ENCODE assay signal across 14 mouse cellular contexts in the genomic region with DNA sequence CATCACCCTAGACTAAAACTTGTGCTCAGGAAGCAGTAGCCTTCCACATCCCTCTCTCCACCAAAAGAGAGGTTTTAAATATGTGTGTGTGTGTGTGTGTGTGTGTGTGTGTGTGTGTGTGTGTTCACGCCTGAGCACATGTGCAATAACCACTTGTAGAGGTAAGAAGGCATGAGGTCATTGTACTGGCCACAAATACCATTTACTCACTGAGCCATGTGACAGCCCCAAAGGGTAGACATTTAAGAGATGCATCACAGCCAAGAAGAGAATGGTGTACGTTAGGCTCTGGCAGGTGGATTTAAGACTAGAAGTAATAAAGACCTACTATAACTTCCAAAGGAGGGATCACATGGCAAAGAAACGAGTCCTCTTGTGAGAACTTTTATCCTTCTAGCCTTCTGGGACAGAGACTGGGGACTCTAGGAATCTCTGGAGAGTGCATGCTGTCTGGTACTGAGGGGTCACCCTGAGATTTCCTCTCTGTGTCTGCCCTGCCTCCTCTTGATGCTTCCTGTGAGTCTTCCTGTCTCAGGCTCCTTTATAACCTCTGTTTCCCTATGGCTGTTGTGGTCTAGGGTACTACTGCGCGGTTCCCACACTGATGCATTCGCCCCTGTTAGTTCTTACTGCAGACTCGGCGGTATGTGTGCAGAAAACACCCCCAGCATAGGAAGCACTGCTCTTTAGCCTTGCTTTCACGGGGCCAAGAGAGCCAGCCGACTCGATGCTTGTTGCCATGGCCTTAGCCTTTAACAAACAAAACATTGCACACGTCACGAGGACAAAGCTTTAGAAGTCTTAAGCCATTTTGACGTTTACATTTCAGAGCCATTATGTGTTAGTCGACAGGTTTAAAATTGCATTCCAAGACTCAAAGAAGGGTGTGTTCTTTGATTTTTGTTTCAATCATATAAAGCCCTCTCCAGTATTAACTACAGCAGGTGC. TPM values are rescaled to one million over a fixed set of nuclear protein-coding genes. Genes with fewer than 3 reads are reported as not detected.
DNase-seq lines count a peak whose midpoint lies in the region; ATAC-seq lines count a peak whose summit lies in the region.
"Had no signal": no experiment of that assay in that cellular context is flagged by ENCODE, and none has a peak within 500 bp of the region (broad histone marks: within the 10 kb centered on the region; RNA-seq: fewer than 3 reads in every experiment).

No protein-coding gene starts in this region.

- ATAC-seq in heart, embryonic 14.5 days (ENCODE audit: insufficient number of reproducible peaks, insufficient read depth, low FRiP score, low read depth) = 0 out of 2 replicates have a peak, but pooled peaks have one; percentile 31
- peak; percentile 17; the same call in 1 of the 2 replicates for ATAC-seq in liver, embryonic 16.5 days (ENCODE audit: low read depth)
- no peak for ATAC-seq in megakaryocyte-erythroid progenitor cell, adult 5-6 weeks (replicated peaks; ENCODE audit: low FRiP score, low TSS enrichment, poor library complexity, severe bottlenecking)

- no peaks in the 10 kb centered on the region for H3K36me3 ChIP-seq in heart, embryonic 14.5 days (ENCODE audit: control insufficient read depth, insufficient read depth, low read length)
- H3K36me3 ChIP-seq in liver, embryonic 16.5 days (ENCODE audit: control insufficient read depth, insufficient read depth) = no peaks in the 10 kb centered on the region

- no peaks in the 10 kb centered on the region for H3K9me3 ChIP-seq in heart, embryonic 14.5 days (ENCODE audit: control insufficient read depth, low read length)
- H3K9me3 ChIP-seq in liver, embryonic 16.5 days (replicated peaks; ENCODE audit: control insufficient read depth, low read length) = no peaks in the 10 kb centered on the region
- H3K9me3 ChIP-seq: megakaryocyte, embryonic 14.5 days had no signal

- H3K27ac ChIP-seq in heart, embryonic 14.5 days (replicated peaks in 1 of 2; ENCODE audit: control insufficient read depth in 1 of 2, insufficient read depth in 1 of 2, low read depth in 2 of 2, low read length in 2 of 2) = no peak overlapping the region
- no peak overlapping the region for H3K27ac ChIP-seq in liver, embryonic 16.5 days (ENCODE audit: low read length)

- DNase-seq in heart, postnatal 4 days = no peak
- DNase-seq in thymus, postnatal 0 days (ENCODE audit: low spot score) = peak; percentile 15
- no peak for DNase-seq in thymus, adult 18-20 months
- no peak for DNase-seq in left cerebral cortex, postnatal 4 days
- DNase-seq: cerebellum, adult 11-12 months; kidney, postnatal 36 days; layer of hippocampus, postnatal 36 days; right cerebral cortex, postnatal 25 days; thymus, postnatal 36 days had no signal

- no peaks in the 10 kb centered on the region for H3K27me3 ChIP-seq in heart, embryonic 14.5 days (ENCODE audit: control insufficient read depth, insufficient read depth, low read length)
- H3K27me3 ChIP-seq in liver, embryonic 16.5 days (ENCODE audit: control insufficient read depth, insufficient read depth, low read depth, low read length) = no peaks in the 10 kb centered on the region
- H3K27me3 ChIP-seq: megakaryocyte, embryonic 14.5 days had no signal

- H3K4me2 ChIP-seq in heart, embryonic 14.5 days (ENCODE audit: low read length) = peak overlapping the region; percentile 23; the same call in 1 of the 2 replicates
- no peak overlapping the region for H3K4me2 ChIP-seq in liver, embryonic 16.5 days (ENCODE audit: low read depth, low read length)

- no peak overlapping the region for H3K9ac ChIP-seq in heart, embryonic 14.5 days (ENCODE audit: low read length)
- H3K9ac ChIP-seq in liver, embryonic 16.5 days (ENCODE audit: low read depth, low read length) = no peak overlapping the region

- H3K4me3 ChIP-seq in heart, embryonic 14.5 days (ENCODE audit: control insufficient read depth in 1 of 2, insufficient read depth in 1 of 2, low read depth in 1 of 2, low read length in 2 of 2) = no peak overlapping the region
- H3K4me3 ChIP-seq in liver, embryonic 16.5 days (ENCODE audit: low read depth, low read length) = no peak overlapping the region
- H3K4me3 ChIP-seq: megakaryocyte, embryonic 14.5 days; myocyte had no signal

- intact Hi-C loops in left cerebral cortex, postnatal 4 days (cut with DNase I) = no loop called here

- H3K4me1 ChIP-seq in heart, embryonic 14.5 days (ENCODE audit: control insufficient read depth in 2 of 2, insufficient read depth in 2 of 2, low read length in 2 of 2) = peaks cover 8 to 20% of the 10 kb centered on the region in 2 experiments
- H3K4me1 ChIP-seq in liver, embryonic 16.5 days (ENCODE audit: control insufficient read depth, low read depth, low read length) = peaks cover 29% of the 10 kb centered on the region

- whole genome bisulfite sequencing in heart, embryonic 14.5 days = 61% methylated on average over 15 of the region's 15 CpGs
- WGBS in liver, embryonic 16.5 days (ENCODE audit: insufficient replicate concordance) = 51% methylated on average over 15 of the region's 15 CpGs

RNA-seq across cellular contexts. Expression of gene Cdk6, which starts 22.0 kb away (rescaled TPM):
- 32.1 and 34.3 TPM in 2 replicates for polyA plus RNA-seq in heart, embryonic 14.5 days (2014; fragmentation: Nextera tagmentation; extraction: Ambion mirVana)
- total RNA-seq in heart, postnatal 4 days (2021) = 10 to 100 TPM; 45.6 to 47.5 TPM
- polyA plus RNA-seq in thymus, postnatal 0 days (2015; fragmentation: Nextera tagmentation; extraction: Ambion mirVana) = 44.6 and 61.5 TPM in 2 replicates
- 15.8 and 16.0 TPM in 2 replicates for polyA plus RNA-seq in liver, embryonic 16.5 days (2015; fragmentation: Nextera tagmentation; extraction: Ambion mirVana)
- total RNA-seq in left cerebral cortex, postnatal 4 days (2021) = 10 to 100 TPM; 15.6 to 16.4 TPM
- 200 and 232 TPM in 2 replicates for total RNA-seq in megakaryocyte-erythroid progenitor cell, adult 5-6 weeks (2014; fragmentation: Nextera tagmentation)
- 179 and 188 TPM in 2 replicates for total RNA-seq in megakaryocyte-erythroid progenitor cell, adult 5-6 weeks (2017)
